Mouse (Mus musculus): ENCODE data around the gene Rbfox1.

Gene Rbfox1

DNA sequence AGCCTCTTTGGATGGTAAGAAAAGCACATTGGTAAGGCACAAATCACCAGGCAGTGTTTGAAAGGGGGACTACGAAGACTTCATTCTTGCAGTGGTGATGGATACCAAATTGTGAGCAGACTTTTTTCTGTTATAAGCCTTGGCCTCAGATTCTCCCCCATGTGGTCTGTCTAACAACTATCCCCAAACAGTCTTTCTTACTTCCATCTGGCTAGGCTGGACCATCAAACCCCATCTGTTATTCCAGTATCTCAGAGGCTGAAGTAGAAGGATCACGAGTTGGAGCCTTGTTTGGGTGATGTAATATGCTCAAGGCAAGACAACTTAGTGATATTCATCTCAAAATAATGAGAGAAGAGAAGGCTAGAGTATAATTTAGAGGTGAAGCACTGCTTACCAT is 922.7 kb downstream of the Rbfox1 start:
- DNase-seq (ENCODE audit: low read depth in 1 of 2, low spot score in 2 of 2): no peak

DNA sequence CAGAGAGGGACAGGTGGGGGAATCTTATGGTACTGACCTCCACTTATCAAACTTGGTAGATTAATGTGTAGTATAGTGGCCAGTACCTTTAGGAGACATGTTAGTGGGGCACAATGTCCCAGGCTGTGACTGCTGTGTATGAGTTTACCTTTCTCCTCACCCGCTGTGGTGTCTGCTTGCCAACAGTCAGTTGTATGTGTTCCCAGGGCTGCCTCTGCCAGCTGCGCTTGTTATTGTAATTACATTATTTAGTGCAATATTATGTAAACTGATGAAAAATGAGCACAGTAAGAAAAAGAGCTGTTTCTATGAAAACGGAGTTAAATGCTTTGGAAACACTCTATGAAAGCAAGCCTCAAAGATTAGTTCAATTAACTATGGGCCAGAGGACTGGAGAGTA is 928.7 kb downstream of the Rbfox1 start:
- DNase-seq (ENCODE audit: low read depth in 1 of 2, low spot score in 2 of 2): no peak

DNA sequence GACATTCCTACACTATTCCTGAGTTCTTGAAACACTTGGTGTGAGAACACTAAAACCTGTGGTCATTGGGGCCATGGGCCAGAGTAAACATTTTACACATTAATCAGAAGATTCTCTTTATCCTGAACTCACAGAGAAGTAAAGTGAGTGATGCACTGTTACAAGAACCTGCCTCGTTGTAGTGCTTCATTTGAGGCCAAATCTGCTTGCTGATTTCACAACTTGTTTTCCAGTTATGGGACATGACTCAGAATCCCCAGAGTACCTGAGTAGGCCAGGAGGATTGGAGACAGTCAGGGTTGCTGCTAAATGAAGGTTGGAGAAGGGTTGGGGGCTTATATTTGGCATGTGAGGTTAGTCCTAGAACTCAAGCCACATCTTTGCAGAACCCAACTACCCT is 936.6 kb downstream of the Rbfox1 start:
- DNase-seq (ENCODE audit: low read depth in 1 of 2, low spot score in 2 of 2): no peak

DNA sequence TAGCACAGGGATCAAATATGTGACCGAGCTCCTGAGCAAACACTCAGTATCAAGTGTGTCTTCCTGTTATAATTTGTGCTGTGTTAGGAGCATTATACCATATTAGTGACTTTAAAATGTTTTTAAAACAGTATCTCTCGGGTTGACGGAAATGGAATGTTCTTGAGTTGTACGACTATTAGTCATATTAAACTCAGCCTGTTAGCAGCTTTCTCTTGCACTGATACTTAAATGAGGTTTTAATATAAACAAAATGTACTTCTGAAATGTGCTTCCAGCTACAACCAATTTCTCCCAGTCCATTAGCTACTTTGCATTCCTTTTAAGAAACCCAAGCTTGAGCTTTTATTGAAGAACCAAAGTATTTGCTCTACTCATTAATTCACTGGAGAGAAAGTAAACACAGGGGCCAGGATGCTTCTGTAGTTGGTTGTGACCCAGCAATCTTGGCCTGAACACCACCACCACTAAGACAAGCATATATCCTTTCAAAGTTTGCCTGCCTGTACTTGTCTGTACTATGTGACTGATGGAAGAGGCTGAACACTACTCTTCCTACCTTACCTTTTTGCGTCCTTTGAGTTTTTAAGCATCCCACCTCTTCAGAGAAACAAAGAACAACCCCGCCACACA is 944.9 kb downstream of the Rbfox1 start:
- no peak for DNase-seq (ENCODE audit: low read depth in 1 of 2, low spot score in 2 of 2)

GRCm38 (mm10) chr16:6833486-6833885 is 948.3 kb downstream of the Rbfox1 start:
- DNase-seq (ENCODE audit: low read depth in 1 of 2, low spot score in 2 of 2): no peak

DNA sequence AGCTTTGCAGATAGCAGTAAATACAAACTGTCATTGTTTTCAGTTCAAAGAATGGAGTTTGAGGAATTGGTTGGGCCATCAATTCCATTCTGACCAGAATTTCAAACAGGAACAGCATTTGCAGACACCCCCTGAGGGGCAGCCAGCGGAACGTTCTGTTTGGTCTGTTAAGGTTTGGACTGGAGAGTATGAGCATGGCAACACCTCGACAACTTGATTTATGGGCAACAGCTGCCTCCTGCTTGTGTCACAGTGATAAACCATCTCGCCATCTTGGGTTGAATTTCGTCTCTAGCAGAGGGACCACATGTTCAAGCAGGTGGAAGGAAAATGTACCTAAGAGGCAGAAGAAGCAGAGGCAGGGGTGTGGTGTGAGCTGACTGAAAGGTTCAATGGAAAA is 949.9 kb downstream of the Rbfox1 start:
- no peak for DNase-seq (ENCODE audit: low read depth in 1 of 2, low spot score in 2 of 2)

GRCm38 (mm10) chr16:6839299-6839995 is 954.3 kb downstream of the Rbfox1 start:
- DNase-seq (ENCODE audit: low read depth in 1 of 2, low spot score in 2 of 2): no peak

- no peak for DNase-seq (ENCODE audit: low read depth in 1 of 2, low spot score in 2 of 2)
Observed at GRCm38 (mm10) chr16:6840007-6840406, 954.9 kb downstream of the Rbfox1 start.

DNA sequence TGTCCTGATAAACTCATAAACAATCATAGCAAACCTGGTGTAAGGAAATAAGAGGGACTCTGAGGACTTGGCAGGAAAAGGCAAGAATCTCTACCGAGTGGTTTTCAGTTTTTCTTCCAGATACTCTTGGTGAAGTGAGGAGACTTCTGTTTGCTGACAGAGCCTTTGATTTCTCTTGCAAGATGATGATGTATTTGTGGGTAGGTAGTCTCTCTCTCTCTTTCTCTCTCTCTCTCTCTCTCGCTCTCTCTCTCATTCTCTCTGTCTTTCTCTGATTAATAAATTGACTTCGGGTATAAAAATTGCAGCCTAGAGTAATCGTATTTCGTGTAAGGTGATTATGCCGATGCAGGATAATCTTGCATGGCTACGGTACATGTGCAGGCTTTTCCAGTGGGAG is 955.3 kb downstream of the Rbfox1 start:
- DNase-seq (ENCODE audit: low read depth in 1 of 2, low spot score in 2 of 2): no peak

- no peak for DNase-seq (ENCODE audit: low read depth in 1 of 2, low spot score in 2 of 2)
Observed at GRCm38 (mm10) chr16:6842066-6842785, 957.1 kb downstream of the Rbfox1 start.

DNA sequence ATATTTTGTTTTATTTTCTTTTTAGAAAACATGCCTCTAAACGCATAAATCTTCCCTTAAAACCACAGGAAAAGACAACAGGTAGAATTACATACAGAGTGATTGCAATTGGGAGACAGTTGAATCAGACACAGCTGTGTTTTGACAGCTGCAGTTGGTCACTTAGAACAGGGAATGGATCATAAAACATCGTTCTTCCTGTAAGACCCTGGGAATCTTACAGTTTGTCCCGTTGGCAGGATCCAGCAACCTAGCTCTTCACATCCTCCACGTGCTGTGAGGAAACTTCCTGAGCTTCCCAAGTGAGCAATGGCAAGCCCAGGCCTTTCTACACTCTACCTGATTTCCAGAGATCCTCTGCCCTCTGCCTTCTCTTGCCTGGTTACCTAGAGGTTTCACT is 959.5 kb downstream of the Rbfox1 start:
- no peak for DNase-seq (ENCODE audit: low read depth in 1 of 2, low spot score in 2 of 2)

DNA sequence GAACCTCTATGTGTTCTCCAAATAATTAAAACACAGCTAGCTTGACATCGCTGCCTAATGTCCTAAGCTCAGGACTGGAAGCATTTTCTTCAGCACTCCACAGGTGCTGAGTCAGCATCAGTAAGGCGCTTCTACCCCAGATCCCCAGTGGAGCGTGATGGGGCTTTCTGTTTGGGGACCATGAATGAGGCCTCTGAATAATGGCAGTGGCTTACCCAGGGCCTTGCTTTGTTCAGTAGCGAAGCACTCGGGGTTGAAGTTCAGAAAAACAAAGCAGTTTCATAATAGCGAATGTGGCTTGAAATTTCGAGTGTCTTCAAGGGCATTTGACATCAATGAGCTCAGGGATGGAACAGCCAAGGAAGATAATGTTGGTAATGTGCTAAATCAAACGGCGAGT is 966.2 kb downstream of the Rbfox1 start:
- DNase-seq (ENCODE audit: low read depth in 1 of 2, low spot score in 2 of 2): no peak

- no peak for DNase-seq (ENCODE audit: low read depth in 1 of 2, low spot score in 2 of 2)
Observed at GRCm38 (mm10) chr16:6853796-6854195, 968.6 kb downstream of the Rbfox1 start.

DNA sequence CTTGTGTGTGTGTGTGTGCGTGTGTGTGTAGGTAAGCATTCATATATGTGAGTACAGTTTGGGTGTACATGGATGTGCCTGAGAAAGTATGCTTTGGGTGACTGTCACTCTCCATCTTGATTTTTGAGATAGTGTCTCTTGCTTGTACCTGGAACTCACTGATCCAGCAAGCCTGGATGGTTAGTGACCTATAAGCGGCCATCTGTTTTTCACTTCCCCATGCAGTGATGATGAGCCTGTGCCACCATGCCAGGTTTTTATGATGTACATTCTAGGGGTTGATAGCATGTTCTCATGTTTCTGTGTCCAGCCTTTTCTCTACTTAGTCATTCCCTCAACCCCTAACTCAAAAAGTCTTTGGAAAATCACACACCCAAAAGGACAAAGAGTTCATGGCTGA is 976.5 kb downstream of the Rbfox1 start:
- DNase-seq (ENCODE audit: low read depth in 1 of 2, low spot score in 2 of 2): no peak

DNA sequence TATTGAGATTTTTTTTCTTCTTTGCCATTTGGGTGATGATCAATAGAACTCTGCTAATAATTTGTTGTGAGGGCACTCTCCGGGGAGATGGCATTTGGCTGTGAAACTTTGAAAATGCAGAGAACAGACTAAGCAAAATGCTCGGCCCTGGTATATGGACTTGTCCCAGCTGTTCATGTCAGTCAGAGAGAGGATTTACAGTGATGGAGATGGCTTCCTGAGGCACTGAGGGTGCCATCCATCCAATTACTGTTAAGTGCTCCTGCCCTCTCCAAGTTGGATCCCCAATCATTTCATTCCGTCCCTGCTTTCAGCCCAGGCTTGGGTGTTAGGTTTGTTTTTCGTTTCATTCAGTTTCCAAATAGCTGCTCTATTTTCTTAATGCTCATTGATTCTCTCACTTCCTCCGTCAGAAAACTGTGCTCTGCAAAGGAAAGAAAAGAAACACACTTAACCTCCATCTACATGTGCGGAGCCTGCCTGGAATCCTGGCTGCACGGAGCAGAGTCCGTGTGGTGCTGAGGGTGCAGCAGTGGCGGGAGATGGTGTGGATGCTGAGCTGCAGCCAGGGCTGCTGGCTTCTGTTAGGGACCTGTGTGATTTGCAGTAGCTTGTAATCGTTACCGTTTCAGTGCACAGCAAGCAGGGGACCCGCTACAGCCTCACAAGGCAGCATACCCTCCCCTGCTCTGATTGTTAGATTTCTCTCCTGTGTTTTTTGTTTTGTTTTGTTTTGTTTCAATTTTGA is 997.7 kb downstream of the Rbfox1 start:
- DNase-seq (ENCODE audit: low read depth in 1 of 2, low spot score in 2 of 2): no peak

DNA sequence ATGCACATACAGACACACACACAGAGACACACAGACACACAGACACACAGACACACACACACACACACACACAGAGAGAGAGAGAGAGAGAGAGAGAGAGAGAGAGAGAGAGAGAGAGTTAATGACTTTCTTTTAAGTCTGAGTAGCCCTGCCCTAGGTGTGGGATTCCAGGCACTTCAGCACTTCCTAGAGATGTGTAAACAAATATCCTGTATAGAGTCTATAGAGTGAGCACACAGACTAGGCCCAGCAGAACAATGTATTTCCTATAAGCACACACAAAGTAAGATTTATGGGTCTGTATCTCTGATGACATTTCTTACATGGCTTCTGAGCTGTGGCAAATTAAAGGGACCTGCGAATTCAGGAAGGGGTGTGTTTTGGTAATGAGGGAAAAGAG is 998.6 kb downstream of the Rbfox1 start:
- DNase-seq (ENCODE audit: low read depth in 1 of 2, low spot score in 2 of 2): no peak

GRCm38 (mm10) chr16:6885617-6886016 is 1000.5 kb downstream of the Rbfox1 start:
- DNase-seq (ENCODE audit: low read depth in 1 of 2, low spot score in 2 of 2): no peak

- no peak for DNase-seq (ENCODE audit: low read depth in 1 of 2, low spot score in 2 of 2)
Observed at GRCm38 (mm10) chr16:6889221-6889620, 1004.1 kb downstream of the Rbfox1 start.

GRCm38 (mm10) chr16:6897734-6898133 is 1012.6 kb downstream of the Rbfox1 start:
- no peak for DNase-seq (ENCODE audit: low read depth in 1 of 2, low spot score in 2 of 2)

GRCm38 (mm10) chr16:6900006-6900405 is 1014.9 kb downstream of the Rbfox1 start:
- no peak for DNase-seq (ENCODE audit: low read depth in 1 of 2, low spot score in 2 of 2)

GRCm38 (mm10) chr16:6904984-6905383 is 1019.8 kb downstream of the Rbfox1 start:
- no peak for DNase-seq (ENCODE audit: low read depth in 1 of 2, low spot score in 2 of 2)

GRCm38 (mm10) chr16:6906001-6906400 is 1020.8 kb downstream of the Rbfox1 start:
- no peak for DNase-seq (ENCODE audit: low read depth in 1 of 2, low spot score in 2 of 2)

All from monocyte, adult 2 months (primary cell).